Mouse (Mus musculus) CD4-positive naive resting alpha-beta T cell, adult 76 days (primary cell): ENCODE results near the gene Slc25a17. TPM values are rescaled to one million over a fixed set of nuclear protein-coding genes. Genes with fewer than 3 reads are reported as not detected.

Experiments used
- total RNA-seq: library from RNA; stranded (reverse); gene quantifications from one replicate; pipeline ENCODE4 v1.2.4, GENCODE M21; 2023

Gene Slc25a17
- 32.8 TPM for total RNA-seq

GRCm38 (mm10) chr15:81360345-81361021 lies at the start of gene Slc25a17:
Slc25a17 (minus strand) TSS chr15:81360812.

GRCm38 (mm10) chr15:81408199-81408598 lies 47.6 kb upstream of the Slc25a17 start, which contains the start of gene Dnajb7:
Dnajb7 (minus strand) TSS chr15:81408299.

GRCm38 (mm10) chr15:81399638-81400315 lies 39.2 kb upstream of the Slc25a17 start, which contains the start of the genes St13 and Xpnpep3:
St13 (minus strand) TSS chr15:81400077.
Xpnpep3 (plus strand) TSS chr15:81400138.

Other genes starting within 250 kb of the Slc25a17 start
- gene Mrtfa, start 170.1 kb downstream of the Slc25a17 start, total RNA-seq, result 197 TPM
- gene Mchr1, start 125.3 kb downstream of the Slc25a17 start, total RNA-seq, result not detected
- gene St13, start 39.3 kb upstream of the Slc25a17 start, total RNA-seq, result 85.1 TPM
- 14.7 TPM for gene Xpnpep3, start 39.3 kb upstream of the Slc25a17 start, total RNA-seq
- not detected for gene Dnajb7, start 47.5 kb upstream of the Slc25a17 start, total RNA-seq
- gene Rbx1, start 105.5 kb upstream of the Slc25a17 start, total RNA-seq, result 96.4 TPM
- 142 TPM for gene Ep300, start 224.5 kb upstream of the Slc25a17 start, total RNA-seq